Mouse (Mus musculus): Measurements from ENCODE around the gene Bcl2l14. TPM values are rescaled to one million over a fixed set of nuclear protein-coding genes. Genes with fewer than 3 reads are reported as not detected.

The Bcl2l14 gene
- 0.17 and 0.22 TPM in 2 replicates for polyA plus RNA-seq (2016; fragmentation: Nextera tagmentation; extraction: Ambion mirVana)

GRCm38 (mm10) chr6:134396018-134396417, at the start of gene Bcl2l14:
TSS of gene Bcl2l14 (plus strand) at chr6:134396318.
- no peak for DNase-seq (ENCODE audit: extremely low spot score, low spot score)
- WGBS, result 83% methylated on average over 4 of the region's 4 CpGs
- no peaks in the 10 kb centered on the region for H3K27me3 ChIP-seq (ENCODE audit: poor library complexity, severe bottlenecking)
- H3K4me1 ChIP-seq, result no peaks in the 10 kb centered on the region
- H3K4me3 ChIP-seq, result no peak within 1 kb of the TSS
- H3K36me3 ChIP-seq (replicated peaks), result no peaks in the 10 kb centered on the region
- no peaks in the 10 kb centered on the region for H3K9me3 ChIP-seq
- H3K27ac ChIP-seq, result no peak within 1 kb of the TSS

GRCm38 (mm10) chr6:134348526-134349067, 47.5 kb upstream of the Bcl2l14 start:
- H3K4me3 ChIP-seq, result no peak overlapping the region
- 93% methylated on average over 7 of the region's 7 CpGs for WGBS
- H3K9me3 ChIP-seq, result no peaks in the 10 kb centered on the region
- DNase-seq (ENCODE audit: extremely low spot score, low spot score), result no peak
- H3K36me3 ChIP-seq (replicated peaks), result no peaks in the 10 kb centered on the region
- H3K4me1 ChIP-seq, result no peaks in the 10 kb centered on the region
- H3K27ac ChIP-seq, result no peak overlapping the region
- H3K27me3 ChIP-seq (ENCODE audit: poor library complexity, severe bottlenecking), result no peaks in the 10 kb centered on the region

GRCm38 (mm10) chr6:134352881-134353280, 43.2 kb upstream of the Bcl2l14 start:
- Histone ChIP-seq H3K27ac (no peak overlapping the region), H3K36me3 (replicated peaks) (no peaks in the 10 kb centered on the region), H3K4me3 (no peak overlapping the region), H3K9me3 (no peaks in the 10 kb centered on the region), H3K27me3 (ENCODE audit: poor library complexity, severe bottlenecking) (no peaks in the 10 kb centered on the region), H3K4me1 (no peaks in the 10 kb centered on the region)
- DNase-seq (ENCODE audit: extremely low spot score, low spot score), result no peak
- WGBS, result 89% methylated on average over 6 of the region's 6 CpGs

DNA sequence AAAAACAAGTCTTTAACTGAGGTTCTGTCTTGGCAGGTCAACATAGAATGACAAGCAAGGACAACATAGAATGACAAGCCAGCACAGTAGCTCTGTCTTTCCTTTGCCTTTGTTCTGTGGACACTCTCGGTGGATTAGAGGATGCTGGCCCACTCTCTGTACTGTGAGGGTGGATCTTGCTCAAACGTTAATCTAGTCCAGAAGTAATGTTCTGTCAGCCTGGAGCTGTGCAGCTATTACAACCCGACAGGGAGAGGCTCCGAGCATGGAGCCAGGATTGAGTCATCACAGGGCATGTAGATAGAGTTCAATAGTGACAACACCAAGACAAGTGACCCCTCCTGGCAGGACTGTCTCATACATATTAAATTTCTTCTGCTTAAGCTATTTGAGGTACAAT, 42.4 kb upstream of the Bcl2l14 start:
- Histone ChIP-seq H3K4me3 (no peak overlapping the region), H3K9me3 (no peaks in the 10 kb centered on the region), H3K27ac (no peak overlapping the region), H3K27me3 (ENCODE audit: poor library complexity, severe bottlenecking) (no peaks in the 10 kb centered on the region), H3K36me3 (replicated peaks) (no peaks in the 10 kb centered on the region), H3K4me1 (no peaks in the 10 kb centered on the region)
- 93% methylated on average over 4 of the region's 4 CpGs for WGBS
- no peak for DNase-seq (ENCODE audit: extremely low spot score, low spot score)

GRCm38 (mm10) chr6:134357570-134357969, 38.5 kb upstream of the Bcl2l14 start:
- H3K9me3 ChIP-seq, result no peaks in the 10 kb centered on the region
- no peaks in the 10 kb centered on the region for H3K36me3 ChIP-seq (replicated peaks)
- 87% methylated on average over 6 of the region's 6 CpGs for WGBS
- no peak overlapping the region for H3K4me3 ChIP-seq
- no peak overlapping the region for H3K27ac ChIP-seq
- no peaks in the 10 kb centered on the region for H3K27me3 ChIP-seq (ENCODE audit: poor library complexity, severe bottlenecking)
- no peak for DNase-seq (ENCODE audit: extremely low spot score, low spot score)
- H3K4me1 ChIP-seq, result no peaks in the 10 kb centered on the region

- Histone ChIP-seq H3K4me1 (peaks cover 3% of the 10 kb centered on the region; the same call in 1 of the 2 replicates), H3K4me3 (no peak overlapping the region), H3K36me3 (replicated peaks) (no peaks in the 10 kb centered on the region), H3K27ac (no peak overlapping the region), H3K27me3 (ENCODE audit: poor library complexity, severe bottlenecking) (no peaks in the 10 kb centered on the region), H3K9me3 (no peaks in the 10 kb centered on the region)
- DNase-seq (ENCODE audit: extremely low spot score, low spot score), result no peak
- 91% methylated on average over 4 of the region's 4 CpGs for WGBS
Measured at GRCm38 (mm10) chr6:134360079-134360478, 36.0 kb upstream of the Bcl2l14 start.

DNA sequence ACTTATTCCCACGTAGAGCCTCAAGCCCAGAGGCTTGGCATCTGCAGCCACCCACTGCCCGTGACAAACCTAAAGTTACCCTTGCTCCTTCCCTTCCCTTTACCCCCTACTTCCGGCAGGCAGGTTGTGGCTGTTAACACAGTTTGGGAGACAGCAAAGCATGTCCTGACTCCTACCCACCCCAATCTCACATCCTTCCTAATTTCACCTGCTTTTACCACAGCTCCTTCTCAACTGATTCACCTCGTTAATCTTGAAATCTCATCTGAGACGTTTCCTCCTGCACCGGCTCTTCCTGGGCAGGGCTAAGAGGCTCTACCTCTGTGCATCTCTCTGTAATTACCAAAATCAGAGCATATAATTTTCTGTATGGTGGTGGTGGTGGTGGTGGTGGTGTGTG, 31.5 kb upstream of the Bcl2l14 start:
- Histone ChIP-seq H3K4me1 (peaks cover 26% of the 10 kb centered on the region), H3K27me3 (ENCODE audit: poor library complexity, severe bottlenecking) (no peaks in the 10 kb centered on the region), H3K27ac (no peak overlapping the region), H3K4me3 (no peak overlapping the region), H3K9me3 (no peaks in the 10 kb centered on the region), H3K36me3 (replicated peaks) (no peaks in the 10 kb centered on the region)
- DNase-seq (ENCODE audit: extremely low spot score, low spot score), result no peak
- WGBS, result 79% methylated on average over 6 of the region's 6 CpGs

GRCm38 (mm10) chr6:134365952-134366351, 30.2 kb upstream of the Bcl2l14 start:
- no peak overlapping the region for H3K4me3 ChIP-seq
- 89% methylated on average over 4 of the region's 4 CpGs for WGBS
- no peak overlapping the region for H3K27ac ChIP-seq
- no peak for DNase-seq (ENCODE audit: extremely low spot score, low spot score)
- H3K36me3 ChIP-seq (replicated peaks), result no peaks in the 10 kb centered on the region
- H3K27me3 ChIP-seq (ENCODE audit: poor library complexity, severe bottlenecking), result no peaks in the 10 kb centered on the region
- no peaks in the 10 kb centered on the region for H3K9me3 ChIP-seq
- peaks cover 26% of the 10 kb centered on the region for H3K4me1 ChIP-seq

GRCm38 (mm10) chr6:134366366-134367351, 29.5 kb upstream of the Bcl2l14 start:
- Histone ChIP-seq H3K36me3 (replicated peaks) (no peaks in the 10 kb centered on the region), H3K4me1 (peaks cover 26% of the 10 kb centered on the region), H3K9me3 (no peaks in the 10 kb centered on the region), H3K27ac (peak overlapping the region; percentile 16; the same call in 1 of the 2 replicates), H3K27me3 (ENCODE audit: poor library complexity, severe bottlenecking) (no peaks in the 10 kb centered on the region), H3K4me3 (no peak overlapping the region)
- WGBS, result 70% methylated on average over 10 of the region's 10 CpGs
- no peak for DNase-seq (ENCODE audit: extremely low spot score, low spot score)

GRCm38 (mm10) chr6:134367366-134368281, 28.5 kb upstream of the Bcl2l14 start:
- H3K36me3 ChIP-seq (replicated peaks), result no peaks in the 10 kb centered on the region
- no peaks in the 10 kb centered on the region for H3K9me3 ChIP-seq
- H3K4me1 ChIP-seq, result peaks cover 26% of the 10 kb centered on the region
- H3K27ac ChIP-seq, result peak overlapping the region; percentile 16; the same call in 1 of the 2 replicates
- H3K4me3 ChIP-seq, result no peak overlapping the region
- DNase-seq (ENCODE audit: extremely low spot score, low spot score), result no peak
- no peaks in the 10 kb centered on the region for H3K27me3 ChIP-seq (ENCODE audit: poor library complexity, severe bottlenecking)
- 61% methylated on average over 12 of the region's 12 CpGs for WGBS

- no peaks in the 10 kb centered on the region for H3K36me3 ChIP-seq (replicated peaks)
- 71% methylated on average over 2 of the region's 2 CpGs for WGBS
- no peaks in the 10 kb centered on the region for H3K27me3 ChIP-seq (ENCODE audit: poor library complexity, severe bottlenecking)
- H3K4me1 ChIP-seq, result peaks cover 9% of the 10 kb centered on the region
- no peak overlapping the region for H3K27ac ChIP-seq
- H3K4me3 ChIP-seq, result no peak overlapping the region
- DNase-seq (ENCODE audit: extremely low spot score, low spot score), result no peak
- H3K9me3 ChIP-seq, result no peaks in the 10 kb centered on the region
Measured at GRCm38 (mm10) chr6:134372946-134373345, 23.2 kb upstream of the Bcl2l14 start.

DNA sequence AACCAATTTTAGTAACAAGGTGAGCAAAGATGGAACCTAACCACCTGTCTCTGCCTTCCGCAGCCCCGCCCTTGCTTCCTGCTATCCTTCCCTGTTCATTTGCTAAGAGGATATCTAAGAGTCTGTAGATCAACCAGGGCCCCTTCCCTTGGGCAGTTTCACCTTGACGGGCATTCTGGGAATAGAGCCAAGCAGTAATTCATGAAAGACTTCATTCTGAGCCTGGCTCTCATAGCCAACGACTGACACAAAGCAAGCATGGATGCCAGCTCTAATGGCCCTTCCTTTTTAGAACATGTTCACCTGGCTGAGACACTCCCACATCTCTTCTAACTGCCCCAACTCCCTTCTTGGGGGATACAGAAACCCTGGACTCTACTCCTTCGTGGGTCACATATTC, 18.9 kb upstream of the Bcl2l14 start:
- Histone ChIP-seq H3K4me3 (no peak overlapping the region), H3K4me1 (no peaks in the 10 kb centered on the region), H3K27ac (no peak overlapping the region), H3K9me3 (peaks cover 5% of the 10 kb centered on the region; the same call in 1 of the 2 replicates), H3K36me3 (replicated peaks) (no peaks in the 10 kb centered on the region), H3K27me3 (ENCODE audit: poor library complexity, severe bottlenecking) (no peaks in the 10 kb centered on the region)
- 92% methylated on average over 5 of the region's 5 CpGs for WGBS
- DNase-seq (ENCODE audit: extremely low spot score, low spot score), result no peak
